Mouse (Mus musculus): ENCODE measurements at regions not wholly inside any gene's neighbourhood (a gene's known extent, or its start where the extent isn't known, plus 50 kb on each side); places are given as distances from the start of the nearest gene placed in this dataset.

DNA sequence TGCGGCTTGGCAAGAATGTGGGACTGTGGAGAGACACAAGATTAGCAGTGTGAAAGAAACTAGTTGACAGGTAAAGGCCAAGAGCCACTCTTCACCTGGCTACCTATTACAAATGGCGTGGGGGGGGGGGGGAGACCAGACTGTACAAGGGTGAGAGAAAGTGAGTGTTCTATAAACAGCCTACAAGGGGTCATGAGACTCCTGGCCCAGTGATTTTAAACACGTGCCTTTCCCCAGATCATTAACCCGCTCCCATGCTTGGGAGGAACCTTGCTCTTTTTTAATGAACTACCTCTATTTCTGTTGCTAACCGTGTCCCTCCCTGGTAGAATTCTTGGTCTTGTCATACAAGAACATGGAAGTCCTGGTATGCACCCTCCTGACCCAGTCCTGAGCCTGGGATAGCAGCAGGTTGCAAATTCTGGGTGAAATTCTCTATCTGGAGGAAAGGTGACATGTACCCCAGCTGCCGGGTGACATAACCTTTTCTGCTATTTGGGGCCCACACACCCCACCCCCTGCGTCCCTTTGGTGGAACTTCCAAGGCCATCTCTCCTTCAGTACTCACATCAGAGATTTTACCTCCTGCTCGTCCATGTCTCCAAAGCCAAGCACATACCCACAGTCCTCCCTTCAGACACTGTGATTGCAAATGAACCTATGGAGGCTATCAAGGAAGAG, 340.8 kb upstream of the Hs6st1 start:
- TF ChIP-seq CTCF (IDR thresholded peaks at IDR 0.05; ENCODE audit: low read depth, low read length) (no peak), POLR2A (IDR thresholded peaks at IDR 0.05; ENCODE audit: insufficient read depth, low read length) (no peak)

Data from ES-Bruce4 (cell line).